Mouse (Mus musculus): ENCODE data around the gene Rap1b.

Rap1b gene

GRCm38 (mm10) chr10:117858241-117858640 lies 12.4 kb upstream of the Rap1b start:
- no peak for DNase-seq (ENCODE audit: extremely low spot score, low spot score)

GRCm38 (mm10) chr10:117856001-117856720 lies 10.3 kb upstream of the Rap1b start:
- DNase-seq (ENCODE audit: extremely low spot score, low spot score), result no peak

GRCm38 (mm10) chr10:117852648-117853192 lies 6.9 kb upstream of the Rap1b start:
- no peak for DNase-seq (ENCODE audit: extremely low spot score, low spot score)

GRCm38 (mm10) chr10:117848981-117849380 lies 3.1 kb upstream of the Rap1b start:
- DNase-seq (ENCODE audit: extremely low spot score, low spot score), result no peak

GRCm38 (mm10) chr10:117846796-117847195 lies 961 bp upstream of the Rap1b start:
- peak; percentile 21 for DNase-seq (ENCODE audit: extremely low spot score, low spot score)

GRCm38 (mm10) chr10:117846260-117846632 lies 411 bp upstream of the Rap1b start:
- DNase-seq (ENCODE audit: extremely low spot score, low spot score), result no peak

GRCm38 (mm10) chr10:117844782-117845596 lies 846 bp downstream of the Rap1b start:
- peak; percentile 70 for DNase-seq (ENCODE audit: extremely low spot score, low spot score)

GRCm38 (mm10) chr10:117844279-117844678 lies 1.6 kb downstream of the Rap1b start:
- no peak for DNase-seq (ENCODE audit: extremely low spot score, low spot score)

- no peak for DNase-seq (ENCODE audit: extremely low spot score, low spot score)
Measured at GRCm38 (mm10) chr10:117843690-117844089, 2.1 kb downstream of the Rap1b start.

- DNase-seq (ENCODE audit: extremely low spot score, low spot score), result no peak
Measured at GRCm38 (mm10) chr10:117841765-117842164, 4.1 kb downstream of the Rap1b start.

GRCm38 (mm10) chr10:117840431-117840995 lies 5.3 kb downstream of the Rap1b start:
- DNase-seq (ENCODE audit: extremely low spot score, low spot score), result no peak

- no peak for DNase-seq (ENCODE audit: extremely low spot score, low spot score)
Measured at GRCm38 (mm10) chr10:117839737-117840136, 6.1 kb downstream of the Rap1b start.

GRCm38 (mm10) chr10:117838924-117839323 lies 6.9 kb downstream of the Rap1b start:
- no peak for DNase-seq (ENCODE audit: extremely low spot score, low spot score)

- no peak for DNase-seq (ENCODE audit: extremely low spot score, low spot score)
Measured at GRCm38 (mm10) chr10:117836354-117836753, 9.5 kb downstream of the Rap1b start.

- no peak for DNase-seq (ENCODE audit: extremely low spot score, low spot score)
Measured at GRCm38 (mm10) chr10:117835453-117835852, 10.4 kb downstream of the Rap1b start.

- DNase-seq (ENCODE audit: extremely low spot score, low spot score), result no peak
Measured at GRCm38 (mm10) chr10:117830797-117831196, 15.0 kb downstream of the Rap1b start.

- no peak for DNase-seq (ENCODE audit: extremely low spot score, low spot score)
Measured at GRCm38 (mm10) chr10:117829472-117830155, 16.2 kb downstream of the Rap1b start.

- no peak for DNase-seq (ENCODE audit: extremely low spot score, low spot score)
Measured at GRCm38 (mm10) chr10:117829022-117829421, 16.8 kb downstream of the Rap1b start.

GRCm38 (mm10) chr10:117828536-117828935 lies 17.3 kb downstream of the Rap1b start:
- no peak for DNase-seq (ENCODE audit: extremely low spot score, low spot score)

- DNase-seq (ENCODE audit: extremely low spot score, low spot score), result no peak
Measured at GRCm38 (mm10) chr10:117824647-117825046, 21.2 kb downstream of the Rap1b start.

- no peak for DNase-seq (ENCODE audit: extremely low spot score, low spot score)
Measured at GRCm38 (mm10) chr10:117824139-117824538, 21.7 kb downstream of the Rap1b start.

All from neural tube, embryonic 10.5 days (tissue).